Mouse (Mus musculus) hindbrain, embryonic 11.5 days (tissue): Measurements from ENCODE around the gene Mfn2. TPM values are rescaled to one million over a fixed set of nuclear protein-coding genes. Genes with fewer than 3 reads are reported as not detected.

Source experiments
- ATAC-seq: fragments of 200-750 bp; cut with Nextera tagmentation; 2 replicates; pipeline ENCODE4 v1.8.0; 2017; ENCODE audit warnings: mild to moderate bottlenecking, moderate TSS enrichment, moderate library complexity; ENCODE audit not compliant: low FRiP score
- DNase-seq: peaks from one replicate; pipeline ENCODE4 v3.0.0-alpha.2; 2015; ENCODE audit warnings: low spot score
- H3K27ac ChIP-seq: fragments of 300-500 bp; sonication (generic); 2 replicates; pipeline ENCODE4 v1.5.1; 2014; ENCODE audit warnings: mild to moderate bottlenecking, low read depth, low read length
- H3K27me3 ChIP-seq: fragments of 300-500 bp; sonication (generic); 2 replicates; pipeline ENCODE4 v1.6.1; 2014; ENCODE audit warnings: mild to moderate bottlenecking, low read length, moderate library complexity, mixed read lengths; ENCODE audit not compliant: control insufficient read depth, insufficient read depth
- H3K36me3 ChIP-seq: fragments of 300-500 bp; sonication (generic); 2 replicates; pipeline ENCODE4 v1.6.1; 2014; ENCODE audit warnings: mild to moderate bottlenecking, low read length, moderate library complexity, mixed read lengths; ENCODE audit not compliant: control insufficient read depth, insufficient read depth
- H3K4me1 ChIP-seq: fragments of 300-500 bp; sonication (generic); replicated peaks from 2 replicates; pipeline ENCODE4 v1.6.1; 2014; ENCODE audit warnings: low read length, mixed read lengths; ENCODE audit not compliant: control insufficient read depth, insufficient read depth
- H3K4me2 ChIP-seq: fragments of 300-500 bp; sonication (generic); replicated peaks from 2 replicates; pipeline ENCODE4 v1.6.1; 2014; ENCODE audit warnings: mild to moderate bottlenecking, low read depth, low read length
- H3K4me3 ChIP-seq: fragments of 300-500 bp; sonication (generic); 2 replicates; pipeline ENCODE4 v1.5.1; 2014; ENCODE audit warnings: low read depth, low read length
- H3K9ac ChIP-seq: fragments of 300-500 bp; sonication (generic); 2 replicates; pipeline ENCODE4 v1.6.1; 2014; ENCODE audit warnings: low read depth, low read length
- H3K9me3 ChIP-seq: fragments of 300-500 bp; sonication (generic); 2 replicates; pipeline ENCODE4 v1.6.1; 2016; ENCODE audit warnings: low read length; ENCODE audit not compliant: control insufficient read depth
- WGBS: fragments of 180-500 bp; shearing (Covaris S2); extraction: QIAGEN DNeasy Blood & Tissue Kit; methylation state at CpG from one replicate; pipeline ENCODE4 v1.1.7; 2014; 5-methylcytosine and 5-hydroxymethylcytosine counted together
- polyA plus RNA-seq: library from polyadenylated mRNA; unstranded; fragments of >200 nt; fragmentation: Nextera tagmentation; extraction: Ambion mirVana; gene quantifications from 2 replicates; pipeline ENCODE4 v1.2.1, GENCODE M21; 2014

The Mfn2 gene
- polyA plus RNA-seq, 1 experiment from 2014 or later = 33.2 TPM

DNA sequence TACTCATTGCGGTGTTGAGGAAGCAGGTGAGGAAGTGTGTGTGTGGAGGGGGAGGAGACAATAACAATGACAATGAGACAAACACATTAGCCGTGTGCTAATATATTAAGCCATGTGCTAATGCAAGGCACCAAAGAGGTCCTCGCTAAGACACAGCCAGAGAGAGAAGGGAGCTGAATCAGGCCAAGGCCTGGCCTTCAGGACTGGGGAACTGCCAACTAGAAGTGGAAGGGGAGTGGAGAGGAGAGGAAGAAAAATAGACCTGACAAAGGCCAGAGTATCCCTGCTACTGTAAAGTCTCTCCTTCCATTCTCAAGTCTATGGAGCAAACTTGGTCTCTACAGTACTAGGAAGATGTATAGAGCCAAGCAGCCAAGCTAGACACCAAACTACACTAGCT, 903 bp downstream of the Mfn2 start:
- no peak for DNase-seq
- WGBS = 80% methylated on average over 3 of the region's 3 CpGs
- H3K9me3 ChIP-seq = no peaks in the 10 kb centered on the region
- H3K27me3 ChIP-seq = no peaks in the 10 kb centered on the region
- peaks cover 3% of the 10 kb centered on the region; the same call in 1 of the 2 replicates for H3K4me1 ChIP-seq
- H3K4me2 ChIP-seq = peak overlapping the region; percentile 60
- H3K36me3 ChIP-seq = 0 out of 2 replicates have a peak, but pooled peaks cover 3% of the 10 kb centered on the region
- H3K9ac ChIP-seq = peak overlapping the region; percentile 89
- peak overlapping the region; percentile 81 for H3K4me3 ChIP-seq
- no peak overlapping the region for H3K27ac ChIP-seq
- ATAC-seq = no peak

DNA sequence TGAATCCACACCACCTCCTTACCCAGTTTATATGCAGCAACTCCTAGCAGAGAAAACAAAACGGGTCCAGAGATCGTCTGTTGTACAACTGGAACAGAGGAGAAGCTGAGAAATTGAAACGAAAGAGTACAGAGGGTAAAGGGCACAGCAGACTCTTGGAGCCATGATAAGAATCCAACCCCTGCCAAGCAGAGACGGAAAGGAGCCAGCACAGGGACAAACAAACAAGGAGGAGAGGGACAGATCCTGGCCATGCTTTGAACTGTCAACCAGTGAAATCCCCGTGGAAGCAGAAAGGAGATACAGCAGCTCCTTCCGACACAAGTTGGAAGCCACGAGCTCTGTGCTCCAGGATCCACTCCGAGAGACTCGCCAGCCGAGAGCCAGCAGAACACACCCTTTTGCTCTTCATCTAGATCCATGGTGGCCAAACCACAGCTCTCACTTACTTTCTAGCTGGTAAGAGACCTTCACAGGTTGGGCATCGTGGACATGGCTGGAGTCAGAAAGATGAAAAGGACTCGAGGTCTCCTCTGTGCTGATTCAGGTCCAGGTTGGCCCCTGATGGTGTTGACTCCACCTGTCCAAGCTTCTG, 1.5 kb downstream of the Mfn2 start:
- Histone ChIP-seq H3K9ac (no peak overlapping the region), H3K27ac (no peak overlapping the region), H3K9me3 (no peaks in the 10 kb centered on the region), H3K4me3 (no peak overlapping the region), H3K27me3 (no peaks in the 10 kb centered on the region), H3K36me3 (peaks cover 3% of the 10 kb centered on the region; the same call in 1 of the 2 replicates), H3K4me1 (peaks cover 3% of the 10 kb centered on the region; the same call in 1 of the 2 replicates), H3K4me2 (no peak overlapping the region)
- ATAC-seq (no peak), DNase-seq (no peak)
- 86% methylated on average over 12 of the region's 12 CpGs for WGBS

DNA sequence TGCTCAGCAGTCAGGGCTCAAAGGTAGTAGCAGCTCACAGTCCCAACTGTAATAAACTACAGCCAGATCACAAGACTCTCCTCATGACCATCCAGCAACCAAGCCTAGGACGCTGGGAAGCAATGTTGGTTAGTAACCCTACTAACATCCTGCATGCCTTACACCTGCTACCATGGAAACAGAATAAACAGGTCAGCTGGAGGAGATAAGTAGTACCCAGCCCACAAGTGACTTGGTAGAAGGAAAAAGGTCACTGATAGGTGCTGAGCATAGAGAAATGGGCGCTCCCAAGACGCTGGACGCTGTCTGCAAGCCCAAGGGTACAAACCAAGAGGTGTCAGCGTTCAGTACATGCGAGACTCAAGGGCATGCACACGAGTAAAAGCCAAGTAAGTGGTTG, 4.1 kb downstream of the Mfn2 start:
- WGBS = 93% methylated on average over 7 of the region's 7 CpGs

DNA sequence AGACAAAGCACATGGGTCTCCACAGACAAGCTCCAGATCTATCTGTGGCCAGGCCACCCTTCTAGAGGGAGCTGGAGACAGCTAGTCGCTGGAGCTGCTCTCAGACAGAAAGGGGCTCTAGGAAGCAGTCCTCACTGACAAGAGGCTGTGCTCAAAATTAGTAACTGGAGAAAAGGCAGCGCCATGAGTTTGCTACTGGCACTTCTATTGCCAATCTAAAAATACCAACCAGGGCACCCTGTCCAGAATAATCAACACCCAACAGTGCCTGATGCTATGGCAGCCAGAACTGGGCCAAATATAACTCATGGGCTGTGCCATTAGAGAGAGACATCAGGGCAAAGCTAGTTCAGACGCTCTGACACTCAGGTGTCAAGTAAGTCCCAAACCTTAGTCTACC, 7.2 kb downstream of the Mfn2 start:
- Histone ChIP-seq H3K9ac (no peak overlapping the region), H3K27ac (no peak overlapping the region), H3K36me3 (peaks cover 10% of the 10 kb centered on the region; the same call in 1 of the 2 replicates), H3K27me3 (no peaks in the 10 kb centered on the region), H3K4me1 (no peaks in the 10 kb centered on the region), H3K4me2 (no peak overlapping the region), H3K4me3 (no peak overlapping the region), H3K9me3 (no peaks in the 10 kb centered on the region)
- DNase-seq (no peak), ATAC-seq (no peak)
- 86% methylated on average over 3 of the region's 3 CpGs for WGBS

More for the DNA sequence above, 4.1 kb downstream of the Mfn2 start:
- no peak overlapping the region for H3K4me2 ChIP-seq
- ATAC-seq = no peak
- H3K36me3 ChIP-seq = peaks cover 10% of the 10 kb centered on the region; the same call in 1 of the 2 replicates
- peaks cover 3% of the 10 kb centered on the region; the same call in 1 of the 2 replicates for H3K4me1 ChIP-seq
- H3K9me3 ChIP-seq = no peaks in the 10 kb centered on the region
- no peak overlapping the region for H3K27ac ChIP-seq
- no peak for DNase-seq
- no peaks in the 10 kb centered on the region for H3K27me3 ChIP-seq
- H3K4me3 ChIP-seq = no peak overlapping the region
- no peak overlapping the region for H3K9ac ChIP-seq

DNA sequence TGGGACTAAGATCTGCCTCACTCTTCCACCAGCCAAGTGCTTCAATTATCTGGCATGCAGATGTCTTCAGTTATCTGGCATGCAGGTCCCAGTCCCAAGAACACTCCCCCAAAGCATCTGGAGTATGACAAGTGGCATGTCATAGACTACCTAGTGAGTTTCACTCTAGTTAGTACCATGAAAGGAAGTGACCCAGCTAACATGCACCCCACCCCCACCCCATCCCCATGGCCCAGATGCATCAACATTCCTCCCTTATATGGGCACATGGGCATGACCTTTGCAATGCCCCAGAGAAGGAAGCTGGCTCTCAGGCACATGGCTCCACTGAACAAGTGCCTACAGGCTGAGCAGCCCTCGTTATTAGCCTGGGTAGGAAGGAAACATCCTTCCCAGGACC, 8.1 kb downstream of the Mfn2 start:
- H3K4me3 ChIP-seq = no peak overlapping the region
- no peak overlapping the region for H3K27ac ChIP-seq
- no peak overlapping the region for H3K9ac ChIP-seq
- peaks cover 10% of the 10 kb centered on the region; the same call in 1 of the 2 replicates for H3K36me3 ChIP-seq
- no peak for ATAC-seq
- WGBS = 77% methylated on average over 1 of the region's 1 CpGs
- H3K9me3 ChIP-seq = no peaks in the 10 kb centered on the region
- no peaks in the 10 kb centered on the region for H3K4me1 ChIP-seq
- H3K27me3 ChIP-seq = no peaks in the 10 kb centered on the region
- H3K4me2 ChIP-seq = no peak overlapping the region
- no peak for DNase-seq

DNA sequence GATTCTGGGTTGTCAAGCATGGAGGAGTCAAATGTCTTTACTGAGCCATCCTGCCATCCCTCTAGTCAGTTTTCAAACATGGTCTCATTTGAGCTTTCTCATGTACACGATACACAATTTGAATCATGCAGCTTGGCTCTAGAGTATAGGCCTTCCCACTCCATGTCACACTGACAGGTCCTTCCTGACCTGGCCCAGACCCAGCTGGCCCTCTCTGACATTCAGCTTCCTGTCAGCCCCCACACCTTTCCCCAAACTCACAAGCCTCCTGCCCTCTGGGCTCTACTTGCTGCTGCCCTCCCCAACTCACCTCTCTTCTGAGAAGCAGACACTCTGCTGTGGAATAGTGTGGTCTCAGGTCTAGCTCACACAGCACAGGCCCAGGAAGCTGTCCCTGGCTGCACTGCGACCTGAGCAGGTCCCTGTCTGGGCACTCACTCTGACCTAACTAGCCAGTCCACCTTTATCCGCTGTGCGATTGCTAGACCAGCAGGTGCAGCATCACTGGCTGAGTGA, 8.6 kb downstream of the Mfn2 start:
- H3K9me3 ChIP-seq = no peaks in the 10 kb centered on the region
- no peak overlapping the region for H3K4me3 ChIP-seq
- no peak overlapping the region for H3K27ac ChIP-seq
- ATAC-seq (no peak), DNase-seq (no peak)
- peaks cover 10% of the 10 kb centered on the region; the same call in 1 of the 2 replicates for H3K36me3 ChIP-seq
- H3K4me2 ChIP-seq = no peak overlapping the region
- 97% methylated on average over 4 of the region's 4 CpGs for WGBS
- no peaks in the 10 kb centered on the region for H3K4me1 ChIP-seq
- no peak overlapping the region for H3K9ac ChIP-seq
- H3K27me3 ChIP-seq = no peaks in the 10 kb centered on the region

DNA sequence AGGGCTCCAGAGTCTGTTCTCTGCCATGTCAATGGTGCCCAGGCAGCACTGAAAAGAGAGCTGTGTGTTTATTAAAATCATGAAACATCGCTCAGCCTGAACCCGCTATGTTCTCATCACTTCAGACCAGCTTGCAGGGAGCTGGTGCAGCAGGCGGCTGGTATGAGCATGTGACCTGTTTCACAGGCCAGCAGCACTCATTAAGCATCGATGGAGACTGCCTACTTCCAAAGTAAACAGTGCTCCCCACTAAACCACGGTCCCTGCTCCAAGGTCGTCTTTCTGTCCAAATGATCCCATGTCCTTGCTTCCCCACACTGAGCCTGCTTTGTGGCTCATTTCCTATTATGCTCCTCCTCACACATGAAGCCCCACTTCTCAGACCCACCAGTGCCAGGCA, 14.2 kb downstream of the Mfn2 start:
- no peak for ATAC-seq
- 0 out of 2 replicates have a peak, but pooled peaks cover 7% of the 10 kb centered on the region for H3K36me3 ChIP-seq
- no peak overlapping the region for H3K9ac ChIP-seq
- WGBS = 90% methylated on average over 6 of the region's 6 CpGs
- H3K27me3 ChIP-seq = no peaks in the 10 kb centered on the region
- H3K4me1 ChIP-seq = no peaks in the 10 kb centered on the region
- no peak overlapping the region for H3K27ac ChIP-seq
- no peak overlapping the region for H3K4me3 ChIP-seq
- no peak for DNase-seq
- H3K9me3 ChIP-seq = no peaks in the 10 kb centered on the region
- no peak overlapping the region for H3K4me2 ChIP-seq

DNA sequence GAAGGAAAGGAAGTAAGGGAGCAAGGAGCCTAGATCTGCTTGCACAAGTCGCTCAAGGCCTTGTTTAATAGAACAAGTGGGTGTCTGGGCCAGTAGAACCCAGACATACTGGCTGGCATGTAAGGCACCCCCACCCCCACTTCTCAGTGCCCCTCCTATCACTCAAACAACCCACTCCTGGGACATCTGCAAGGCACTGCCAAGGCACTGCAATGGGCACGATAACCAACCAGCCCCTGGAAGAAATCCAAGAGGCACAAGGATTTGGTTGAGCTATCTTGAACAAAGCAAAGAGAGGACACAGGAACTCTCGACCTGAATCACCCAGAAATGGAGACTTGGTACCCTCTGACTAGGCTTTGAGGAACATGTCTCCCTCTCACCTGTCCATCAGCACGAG, 16.3 kb downstream of the Mfn2 start:
- H3K36me3 ChIP-seq = peaks cover 8% of the 10 kb centered on the region; the same call in 1 of the 2 replicates
- 95% methylated on average over 4 of the region's 4 CpGs for WGBS
- H3K9me3 ChIP-seq = no peaks in the 10 kb centered on the region

DNA sequence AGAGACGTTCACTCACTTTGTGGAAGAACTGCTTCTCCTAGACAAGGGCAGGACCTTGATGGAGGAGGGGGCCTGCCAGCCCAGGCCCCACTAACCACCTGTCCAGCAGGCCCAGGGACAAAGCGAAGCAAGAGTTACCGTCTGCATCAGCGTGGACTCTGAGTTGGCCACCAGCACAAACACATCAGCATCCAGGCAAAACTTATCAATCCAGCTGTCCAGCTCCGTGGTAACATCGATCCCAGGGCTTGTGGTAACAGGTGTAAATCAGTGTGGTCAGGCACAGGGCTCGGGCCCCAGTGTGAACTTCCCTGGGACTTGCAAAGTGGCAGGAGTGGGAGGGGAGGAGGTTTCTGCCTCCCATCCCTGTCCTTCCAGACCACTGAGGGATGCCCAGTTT, 17.2 kb downstream of the Mfn2 start:
- Histone ChIP-seq H3K4me1 (no peaks in the 10 kb centered on the region), H3K36me3 (peaks cover 10% of the 10 kb centered on the region), H3K9me3 (no peaks in the 10 kb centered on the region), H3K4me2 (no peak overlapping the region), H3K4me3 (no peak overlapping the region), H3K27ac (no peak overlapping the region), H3K9ac (no peak overlapping the region), H3K27me3 (no peaks in the 10 kb centered on the region)
- no peak for DNase-seq
- 90% methylated on average over 7 of the region's 7 CpGs for WGBS
- ATAC-seq = no peak

More for the DNA sequence above, 16.3 kb downstream of the Mfn2 start:
- no peaks in the 10 kb centered on the region for H3K4me1 ChIP-seq
- no peak overlapping the region for H3K9ac ChIP-seq
- H3K4me2 ChIP-seq = no peak overlapping the region
- DNase-seq = no peak
- H3K27ac ChIP-seq = no peak overlapping the region
- no peaks in the 10 kb centered on the region for H3K27me3 ChIP-seq
- H3K4me3 ChIP-seq = no peak overlapping the region
- ATAC-seq = no peak
